Mouse (Mus musculus) spleen, adult 12 weeks (tissue): ENCODE results near the gene Hyal4.

Source experiments
- DNase-seq: peaks from one replicate; pipeline ENCODE4 v3.0.0; 2022; ENCODE audit warnings: low spot score

Hyal4 gene

DNA sequence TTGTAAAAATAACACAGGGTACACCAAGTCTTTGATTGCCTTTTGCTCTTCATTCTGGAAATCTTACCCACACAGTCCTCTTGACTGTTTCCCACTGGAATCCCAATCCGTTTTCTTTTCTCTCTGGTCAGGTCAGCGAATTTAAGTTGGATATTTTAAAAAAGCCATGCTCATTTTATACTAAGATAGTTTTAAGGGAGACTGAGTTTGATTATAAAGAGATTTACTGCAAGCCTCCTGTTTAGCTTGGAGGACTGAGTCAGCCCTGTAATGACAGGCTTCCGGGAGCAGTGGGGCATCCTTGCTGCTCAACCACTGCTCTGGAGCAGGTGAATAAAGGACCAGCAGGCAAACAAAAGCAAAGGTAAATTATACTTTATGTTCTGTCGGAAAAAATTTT, at the start of gene Hyal4:
Gene Hyal4, plus strand, starts transcription at position 301 of the 400 bp plus-strand sequence.
- DNase-seq, result no peak

DNA sequence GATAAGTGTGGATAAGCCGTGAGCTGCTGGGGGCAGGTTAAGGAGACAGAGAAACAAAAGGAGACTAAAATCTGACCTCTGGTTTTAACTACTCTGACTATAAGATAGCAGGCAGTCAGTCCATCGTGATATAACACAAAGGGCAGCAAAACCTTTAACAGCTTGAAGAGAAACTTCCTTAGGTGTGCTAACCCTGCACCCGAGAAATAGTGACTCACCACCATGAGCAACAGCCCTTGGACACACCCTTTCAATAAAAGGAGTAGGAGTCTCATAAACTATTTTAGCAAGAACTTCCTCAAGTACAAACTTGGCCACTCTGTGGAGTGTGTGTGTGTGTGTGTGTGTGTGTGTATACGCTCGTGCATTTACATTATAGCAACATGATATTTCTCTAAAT, 41.0 kb upstream of the Hyal4 start:
- no peak for DNase-seq

DNA sequence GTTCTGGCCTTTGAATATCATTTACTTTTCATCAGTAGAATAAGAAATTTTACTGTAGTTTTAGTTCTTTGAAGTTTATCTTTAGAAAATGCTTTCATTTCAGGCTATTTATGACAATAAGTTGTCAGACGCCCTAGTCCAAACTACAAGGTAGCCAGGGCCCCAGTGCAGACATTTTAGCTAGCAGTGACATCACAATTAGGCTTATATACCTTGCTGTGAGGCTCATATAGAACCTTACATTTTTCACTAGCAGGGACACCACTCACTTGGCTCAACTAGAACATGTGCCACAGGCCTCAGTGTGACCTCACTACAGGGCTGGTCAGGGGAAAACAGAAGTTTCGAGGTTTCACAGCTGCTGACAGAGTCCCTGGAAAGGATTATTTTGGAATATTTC, 40.6 kb upstream of the Hyal4 start:
- no peak for DNase-seq

DNA sequence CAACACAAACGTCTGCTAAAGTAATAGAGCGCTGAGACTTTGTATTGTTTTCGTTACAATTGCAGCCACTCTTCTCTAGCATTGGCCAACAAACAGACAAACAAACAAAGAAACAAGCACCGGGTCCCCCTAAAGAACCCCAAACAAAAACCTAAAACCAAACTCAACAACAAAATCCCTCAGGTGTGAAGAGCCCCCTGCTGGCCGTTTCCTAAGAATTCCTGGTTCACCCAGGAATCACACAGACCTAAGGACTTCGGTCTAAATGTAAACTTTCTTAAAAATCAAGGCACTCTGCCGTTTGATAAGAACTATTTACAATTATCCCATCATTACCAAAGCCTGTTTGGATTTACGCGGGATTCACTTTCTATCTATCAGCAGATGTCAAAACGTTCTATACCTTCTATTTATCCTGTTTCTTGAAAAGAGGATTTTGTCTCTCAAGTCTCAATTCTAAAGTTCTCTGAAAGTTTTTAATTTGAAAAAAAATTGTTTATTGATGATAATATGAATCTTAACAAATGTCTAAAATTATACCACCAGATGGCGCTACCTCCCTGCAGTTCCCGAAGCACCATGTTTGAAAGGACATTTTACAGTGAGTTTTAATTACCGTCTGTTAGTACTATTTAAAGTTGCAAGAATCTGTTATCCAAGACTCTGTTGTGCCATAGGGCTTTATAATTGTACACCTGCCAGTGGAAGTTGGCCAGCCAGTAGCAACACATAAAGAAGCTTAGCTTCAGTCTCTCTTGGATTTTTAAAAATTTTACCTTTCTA, 26.6 kb upstream of the Hyal4 start:
- DNase-seq, result no peak

DNA sequence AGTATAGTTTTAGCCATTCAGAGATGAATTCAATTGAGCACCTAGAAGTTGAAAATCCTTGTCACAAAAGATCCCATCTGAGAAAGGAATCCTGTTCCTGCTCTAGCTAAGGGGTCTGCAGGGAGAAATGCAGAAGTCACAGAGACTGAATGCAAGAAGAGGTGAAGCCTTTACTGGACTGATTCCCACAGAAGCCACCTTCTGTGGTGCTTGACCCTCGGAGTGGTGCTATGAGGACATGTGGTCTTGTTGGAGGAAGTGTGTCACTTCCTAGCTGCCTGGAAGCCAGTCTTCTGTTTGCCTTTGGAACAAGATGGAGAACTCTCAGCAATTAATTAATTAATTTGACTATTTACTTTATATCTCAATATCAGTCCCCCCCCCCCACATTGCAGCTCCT, 20.0 kb upstream of the Hyal4 start:
- no peak for DNase-seq

DNA sequence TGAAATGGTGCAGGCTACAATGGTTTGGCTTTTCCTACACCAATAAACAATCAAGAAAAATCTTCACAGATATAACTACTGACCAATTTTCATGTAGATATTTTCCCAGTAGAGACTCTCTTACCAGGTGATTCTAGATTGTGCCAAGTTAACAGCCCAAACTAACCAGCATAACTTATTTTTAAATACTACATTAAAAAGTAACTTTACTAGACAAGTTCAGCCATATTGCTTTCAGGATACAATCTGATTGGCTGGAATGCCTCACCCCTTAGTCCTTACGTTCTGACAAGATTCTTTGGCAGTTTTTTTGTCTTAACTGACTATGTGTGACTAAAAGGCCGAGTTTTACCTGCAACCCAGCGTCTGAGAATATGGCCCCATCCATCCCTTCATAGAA, 15.2 kb upstream of the Hyal4 start, which contains the start of gene Hyal6:
Gene Hyal6, plus strand, starts transcription at position 301 of the 400 bp plus-strand sequence.
- DNase-seq, result no peak

DNA sequence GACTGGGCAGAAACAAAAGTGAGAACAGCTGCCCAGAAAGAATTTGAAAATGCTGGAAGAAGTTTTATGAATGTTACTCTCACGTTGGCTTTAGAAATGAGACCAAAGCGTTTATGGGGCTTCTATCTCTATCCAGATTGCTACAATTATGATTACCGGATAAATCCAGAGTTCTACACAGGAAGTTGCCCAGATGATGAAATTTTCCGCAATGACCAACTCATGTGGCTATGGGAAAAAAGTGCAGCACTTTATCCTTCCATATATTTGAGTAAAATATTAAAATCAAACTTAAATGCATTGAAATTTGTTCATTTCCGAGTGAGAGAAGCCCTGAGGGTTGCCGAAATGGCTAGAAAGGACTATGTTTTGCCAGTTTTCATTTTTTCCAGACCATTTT, 13.6 kb upstream of the Hyal4 start:
- DNase-seq, result no peak

DNA sequence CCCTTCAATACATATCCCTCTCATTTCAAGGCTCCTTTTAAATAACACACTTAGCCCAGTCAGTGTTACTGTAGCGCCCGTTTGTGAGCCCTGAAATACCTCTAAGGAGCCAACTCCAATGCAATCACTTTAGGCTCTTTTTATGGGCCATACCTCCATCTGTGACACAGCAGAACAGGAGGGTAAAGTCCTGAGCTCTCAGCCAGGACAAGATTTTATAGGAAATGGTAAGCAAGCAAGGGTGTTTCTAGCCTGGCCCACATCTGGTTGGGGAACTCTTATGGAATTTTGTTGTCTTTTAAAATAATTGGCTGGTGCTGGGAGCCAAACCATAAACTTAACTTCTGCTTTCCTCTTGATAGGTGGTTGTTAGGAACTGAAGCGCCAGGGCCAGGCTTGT, 11.2 kb downstream of the Hyal4 start:
- no peak for DNase-seq

DNA sequence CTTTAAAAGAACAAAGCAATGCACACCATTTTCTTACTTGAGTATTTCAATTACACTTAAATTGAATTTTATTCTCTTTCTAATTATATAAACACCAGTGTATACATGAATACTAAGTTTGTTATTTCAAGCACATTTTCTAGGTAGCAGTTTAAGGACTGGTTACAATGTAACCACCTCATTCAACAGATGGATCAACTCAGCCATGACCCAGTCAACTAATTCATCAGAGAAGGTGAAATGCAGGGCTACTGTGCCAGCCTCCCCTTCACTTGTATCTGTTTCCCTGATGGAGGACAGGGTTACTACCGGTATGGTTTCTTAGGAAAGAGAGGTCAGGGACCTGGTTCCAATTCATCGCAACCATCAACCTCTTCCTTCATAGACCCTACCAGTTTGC, 18.1 kb downstream of the Hyal4 start:
- DNase-seq, result no peak

DNA sequence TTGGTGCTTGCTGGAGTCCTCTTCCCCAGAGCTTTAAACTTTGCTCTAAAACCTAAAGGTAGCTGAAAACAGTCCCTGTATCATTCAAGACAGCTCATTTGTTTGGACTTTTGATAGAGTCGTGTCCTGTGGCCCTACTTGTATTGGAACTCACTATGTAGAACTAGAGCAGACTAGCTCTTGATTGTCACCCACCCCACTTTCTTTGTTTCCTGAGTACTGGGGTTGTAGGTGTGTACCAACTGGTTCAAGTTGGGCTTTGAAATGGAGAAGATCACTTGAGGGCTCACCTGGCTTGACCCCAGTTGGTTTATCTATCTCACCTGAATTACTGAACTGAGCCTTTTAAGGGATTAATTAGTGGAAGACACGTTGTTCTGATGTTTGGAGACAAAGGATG, 31.1 kb downstream of the Hyal4 start:
- no peak for DNase-seq

DNA sequence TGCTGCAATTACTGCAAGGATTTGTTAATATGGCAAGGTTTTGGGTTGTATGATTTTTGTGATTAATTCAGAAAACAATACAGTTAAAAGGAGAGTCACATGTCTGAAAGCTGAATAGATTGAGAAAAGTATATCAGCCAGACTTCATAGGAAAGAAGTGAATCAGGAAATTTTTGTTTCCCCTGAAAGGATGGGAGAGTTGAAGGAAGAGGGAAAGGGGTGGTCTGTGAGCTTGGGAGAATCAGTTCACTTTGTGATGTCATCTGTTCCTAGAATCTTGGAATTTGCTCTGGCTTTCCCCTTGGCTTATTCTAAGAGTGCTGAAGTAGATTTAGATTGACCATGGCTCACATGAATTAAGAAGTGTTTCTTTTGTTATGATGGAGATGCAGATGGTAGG, 42.8 kb downstream of the Hyal4 start, which contains the start of gene Spam1:
Gene Spam1, plus strand, starts transcription at position 301 of the 400 bp plus-strand sequence.
- no peak for DNase-seq
